Mouse (Mus musculus): ENCODE data around the gene Elf2.

- no peak for TF ChIP-seq CHD2 (IDR thresholded peaks at IDR 0.05; ENCODE audit: low read depth, low read length)
- TF ChIP-seq ZC3H11A (IDR thresholded peaks at IDR 0.05; ENCODE audit: borderline replicate concordance, low read depth, low read length), result no peak
- TF ChIP-seq ZNF384 (IDR thresholded peaks at IDR 0.05; ENCODE audit: low read depth, low read length), result no peak
- TF ChIP-seq MAFK (IDR thresholded peaks at IDR 0.05; ENCODE audit: insufficient read depth, low read depth, low read length), result no peak
- TF ChIP-seq HCFC1 (IDR thresholded peaks at IDR 0.05; ENCODE audit: borderline replicate concordance, insufficient read depth, low read length), result peak; percentile 10; the same call in 1 of the 2 replicates
Measured at GRCm38 (mm10) chr3:51276421-51277111, 63.9 kb downstream of the Elf2 start.

Measured in ES-E14 (cell line).